Mouse (Mus musculus) regulatory T cell (primary cell): ENCODE results near the gene Col23a1.
"Not testable (repeated sequence)": the region's sequence is repeated elsewhere in the genome, so short reads cannot be mapped to it uniquely, and the experiment has no call there.

Source experiments
- in situ Hi-C: fragments of 300-600 bp; cut with MboI, MseI; formaldehyde crosslinking; loops from one replicate; pipeline ENCODE4 v1.15.1; 2025; ENCODE audit warnings: high pct_unique_total_duplicates

Col23a1 gene

DNA sequence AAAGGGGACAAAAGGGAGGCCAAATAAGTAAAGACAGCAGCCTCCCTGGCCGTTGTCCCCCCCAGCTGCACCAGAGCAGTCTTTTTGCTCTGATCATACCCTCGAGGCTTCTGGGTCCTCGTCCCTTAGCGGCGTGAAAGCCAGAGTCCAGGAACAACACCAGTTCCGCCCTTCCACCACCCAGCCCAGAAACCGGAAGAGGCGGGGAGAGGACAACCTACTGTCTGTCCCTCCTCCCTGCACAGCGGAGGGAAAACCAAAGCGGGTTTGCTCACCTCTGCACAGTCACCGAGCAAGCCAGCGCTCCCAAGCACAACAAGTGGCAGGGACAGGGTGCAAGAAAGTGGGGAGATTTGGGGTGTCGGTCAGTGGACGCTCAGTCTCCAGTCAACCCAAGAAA, 325.9 kb downstream of the Col23a1 start:
- in situ Hi-C loops = loop anchor here (5.0 kb wide), 1 partner anchor 67 kb away; no protein-coding TSS in a partner anchor

- in situ Hi-C loops = loop anchor here (5.0 kb wide), 1 partner anchor 66 kb away; no protein-coding TSS in a partner anchor
Measured at GRCm38 (mm10) chr11:51616113-51616512, 326.4 kb downstream of the Col23a1 start.

DNA sequence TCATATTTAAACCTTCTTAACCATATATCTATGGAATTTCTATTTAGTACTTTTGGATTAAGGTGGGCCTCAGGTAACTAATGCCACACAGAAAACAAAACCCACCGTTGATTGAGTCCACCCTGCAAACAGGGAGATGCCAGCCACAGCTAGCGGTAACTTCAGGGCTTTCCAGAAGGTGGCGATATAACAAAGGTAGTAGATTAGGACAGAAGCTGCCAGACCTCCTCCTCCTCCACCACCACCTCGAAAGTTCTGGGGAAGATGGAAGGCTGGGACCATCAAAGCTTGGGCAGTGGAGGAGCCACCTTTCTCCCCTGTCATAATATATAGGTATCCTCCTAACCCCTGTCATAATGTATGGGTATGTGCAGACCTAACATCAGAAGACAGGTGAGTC, 328.0 kb downstream of the Col23a1 start:
- in situ Hi-C loops = loop anchor here (5.0 kb wide), 1 partner anchor 65 kb away; no protein-coding TSS in a partner anchor

- in situ Hi-C loops = loop anchor here (5.0 kb wide), 1 partner anchor 63 kb away; no protein-coding TSS in a partner anchor
Measured at GRCm38 (mm10) chr11:51618894-51619408, 329.2 kb downstream of the Col23a1 start.

GRCm38 (mm10) chr11:51619409-51620060, 329.8 kb downstream of the Col23a1 start, which contains the start of gene Nhp2:
Nhp2 (plus strand) TSS chr11:51619735.
- in situ Hi-C loops = loop anchor here (5.0 kb wide), 1 partner anchor 63 kb away; no protein-coding TSS in a partner anchor

GRCm38 (mm10) chr11:51620084-51620483, 330.4 kb downstream of the Col23a1 start:
- in situ Hi-C loops = no loop called here

- in situ Hi-C loops = no loop called here
Measured at GRCm38 (mm10) chr11:51621776-51622175, 332.1 kb downstream of the Col23a1 start.

DNA sequence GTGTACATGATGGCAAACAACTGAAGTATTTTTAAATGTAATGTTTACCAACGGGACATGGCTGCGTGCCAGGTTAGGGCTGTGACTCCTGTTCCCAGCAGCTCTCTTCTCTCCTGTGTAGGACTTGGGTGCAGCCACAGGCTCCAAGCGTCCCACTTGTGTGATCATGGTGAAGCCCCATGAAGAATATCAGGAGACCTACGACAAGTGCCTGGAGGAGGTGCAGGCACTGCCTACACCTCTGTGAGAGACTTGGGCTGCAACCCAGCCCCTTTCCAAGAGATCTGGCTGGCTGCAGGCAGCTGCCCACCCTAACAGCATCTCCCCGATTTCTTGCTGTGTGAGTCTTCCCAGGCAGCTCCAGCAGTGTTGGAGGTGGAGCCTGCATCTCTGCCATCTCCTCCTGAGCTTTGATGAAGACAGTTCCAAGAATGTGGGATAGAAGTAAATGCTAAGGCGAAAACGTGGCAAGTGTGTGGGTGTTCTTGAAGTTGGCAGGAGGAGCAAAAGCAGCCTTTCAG, 333.3 kb downstream of the Col23a1 start:
- in situ Hi-C loops = no loop called here

DNA sequence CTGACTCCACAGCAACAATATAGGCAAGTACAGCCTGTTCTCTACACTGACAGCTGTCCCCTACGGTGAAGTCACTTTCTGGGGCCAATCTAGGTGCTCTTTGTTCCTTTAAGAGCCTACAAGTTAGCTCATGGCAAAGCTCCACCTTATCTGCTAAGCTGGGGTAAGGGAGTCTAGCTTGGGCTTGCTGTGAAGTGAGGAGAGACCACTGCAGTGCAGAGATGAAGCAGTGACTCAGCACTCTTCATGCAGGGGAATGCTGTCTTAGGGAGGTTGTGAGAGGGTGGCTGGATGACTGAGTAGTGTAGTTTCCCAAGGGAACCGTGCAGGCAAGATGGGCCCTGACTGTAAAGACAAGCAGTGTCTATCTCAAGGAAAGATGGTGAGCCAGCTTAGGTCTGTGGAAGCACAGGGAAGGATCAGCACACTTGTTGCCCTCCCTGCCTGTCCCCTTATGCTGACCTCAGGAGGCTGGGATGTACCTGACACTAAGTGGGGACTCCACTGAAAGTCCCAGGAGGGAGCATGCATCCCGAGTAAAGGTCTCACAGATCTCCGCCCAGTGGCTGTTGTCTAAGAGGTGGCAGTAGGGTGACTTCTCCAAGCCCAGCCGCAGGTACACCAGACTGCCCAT, 335.6 kb downstream of the Col23a1 start:
- in situ Hi-C loops = no loop called here

GRCm38 (mm10) chr11:51627425-51627824, 337.7 kb downstream of the Col23a1 start:
- in situ Hi-C loops = no loop called here

DNA sequence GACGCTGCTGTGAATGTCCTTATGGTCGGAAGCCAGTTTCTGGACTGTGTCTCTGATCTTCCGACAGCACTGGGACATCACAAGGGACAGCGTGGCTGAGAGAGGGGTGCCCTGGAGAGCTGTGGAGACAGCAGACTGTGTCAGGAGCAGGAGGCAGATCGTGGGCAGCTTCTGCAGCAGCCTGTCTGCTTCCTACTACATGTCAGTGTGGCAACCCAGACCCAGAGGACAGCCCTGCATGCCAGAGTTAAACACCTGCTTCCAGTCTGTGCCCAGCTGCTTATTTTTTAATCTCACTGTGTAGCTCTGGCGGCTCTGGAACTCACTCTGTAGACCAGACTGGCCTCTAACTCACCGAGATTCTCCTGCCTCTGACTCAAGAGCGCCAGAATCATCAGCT, 338.2 kb downstream of the Col23a1 start:
- in situ Hi-C loops = no loop called here

DNA sequence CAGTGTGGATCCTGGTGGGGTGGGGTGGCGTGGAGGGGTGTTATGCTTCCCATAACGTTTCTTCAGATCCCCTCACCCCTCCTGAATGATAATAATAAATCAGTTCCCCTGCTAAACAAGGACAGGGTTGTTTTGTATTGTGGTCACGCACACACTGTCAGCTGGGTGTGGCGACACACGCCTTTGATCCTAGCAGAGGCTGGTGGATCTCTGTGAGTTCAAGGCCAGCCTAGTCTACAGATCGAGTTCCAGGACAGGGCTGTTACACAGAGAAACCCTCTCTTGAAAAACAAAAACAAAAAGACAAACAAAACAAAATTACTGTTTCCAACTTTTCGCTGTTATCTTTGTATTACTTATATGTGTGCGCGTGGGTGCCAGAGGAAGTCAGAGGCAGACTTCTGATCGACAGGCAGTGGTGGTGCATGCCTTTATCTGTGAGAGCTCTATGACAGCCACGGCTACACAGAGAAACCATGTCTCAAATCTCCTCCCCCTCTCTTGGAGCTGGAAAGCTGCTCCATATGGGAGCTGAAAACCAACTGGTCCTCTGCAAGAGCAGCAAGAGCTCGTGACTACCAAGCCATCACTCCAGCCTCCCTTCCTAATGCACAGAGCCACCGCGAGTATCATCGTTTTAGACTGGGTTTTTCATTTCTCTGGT, 340.1 kb downstream of the Col23a1 start:
- in situ Hi-C loops = no loop called here

GRCm38 (mm10) chr11:51632130-51632753, 342.5 kb downstream of the Col23a1 start:
- in situ Hi-C loops = no loop called here

GRCm38 (mm10) chr11:51633200-51633599, 343.5 kb downstream of the Col23a1 start:
- in situ Hi-C loops = not testable (repeated sequence)
